Mouse (Mus musculus) megakaryocyte, embryonic 14.5 days (primary cell): ENCODE results near the gene Sh3bgrl2.

Experiments used
- FLI1 ChIP-seq: IDR thresholded peaks from 2 replicates; pipeline ENCODE4 v1.6.1; 2012; ENCODE audit warnings: low read length, inconsistent platforms, mixed read lengths
- GATA1 ChIP-seq: IDR thresholded peaks from 3 replicates; pipeline ENCODE4 v1.6.1; 2012; ENCODE audit warnings: mixed read lengths, low read length, inconsistent platforms, borderline replicate concordance

GRCm38 (mm10) chr9:83536959-83537358 is 11.2 kb upstream of the Sh3bgrl2 start:
- TF ChIP-seq GATA1 = no peak
- TF ChIP-seq FLI1 = no peak
